Mouse (Mus musculus) Muller cell, postnatal 12 days (primary cell): Measurements from ENCODE around the gene Tldc2.
A peak's percentile ranks its signal among the peaks of the same experiment; 100 is the strongest.

Experiments used
- DNase-seq: peaks from one replicate; pipeline ENCODE4 v3.0.0-alpha.2; 2015; ENCODE audit errors: inconsistent ontology term

Tldc2 gene

GRCm38 (mm10) chr2:157078059-157078792 is 8.6 kb upstream of the Tldc2 start:
- DNase-seq: no peak

- DNase-seq: peak; percentile 94
These were observed 7.8 kb upstream of the Tldc2 start, which contains the start of gene Soga1 for GRCm38 (mm10) chr2:157078793-157079700. TSS of gene Soga1 (minus strand) at chr2:157079254.

GRCm38 (mm10) chr2:157079701-157080180 is 7.1 kb upstream of the Tldc2 start:
- DNase-seq: no peak

- DNase-seq: no peak
These were observed 5.5 kb upstream of the Tldc2 start for GRCm38 (mm10) chr2:157081331-157081730.

- no peak for DNase-seq
These were observed 4.9 kb upstream of the Tldc2 start for GRCm38 (mm10) chr2:157081960-157082359.

- DNase-seq: no peak
These were observed 1.8 kb upstream of the Tldc2 start for GRCm38 (mm10) chr2:157084831-157085585.

- DNase-seq: no peak
These were observed 872 bp downstream of the Tldc2 start for GRCm38 (mm10) chr2:157087536-157088317.

GRCm38 (mm10) chr2:157092024-157092423 is 5.2 kb downstream of the Tldc2 start:
- peak; percentile 85 for DNase-seq

- peak; percentile 37 for DNase-seq
These were observed 8.3 kb downstream of the Tldc2 start for GRCm38 (mm10) chr2:157095005-157095755.

- no peak for DNase-seq
These were observed 12.9 kb downstream of the Tldc2 start for GRCm38 (mm10) chr2:157099532-157100318.

- peak; percentile 14 for DNase-seq
These were observed 13.4 kb downstream of the Tldc2 start for GRCm38 (mm10) chr2:157100319-157100605.

GRCm38 (mm10) chr2:157101650-157102049 is 14.8 kb downstream of the Tldc2 start:
- DNase-seq: no peak

- DNase-seq: no peak
These were observed 15.4 kb downstream of the Tldc2 start for GRCm38 (mm10) chr2:157102256-157102655.

- no peak for DNase-seq
These were observed 17.6 kb downstream of the Tldc2 start for GRCm38 (mm10) chr2:157104454-157104853.

- no peak for DNase-seq
These were observed 21.4 kb downstream of the Tldc2 start for GRCm38 (mm10) chr2:157108236-157108635.

GRCm38 (mm10) chr2:157116964-157117363 is 30.1 kb downstream of the Tldc2 start:
- DNase-seq: peak; percentile 9

GRCm38 (mm10) chr2:157118556-157118955 is 31.7 kb downstream of the Tldc2 start:
- no peak for DNase-seq

GRCm38 (mm10) chr2:157119075-157119474 is 32.2 kb downstream of the Tldc2 start:
- no peak for DNase-seq

- DNase-seq: no peak
These were observed 34.9 kb downstream of the Tldc2 start for GRCm38 (mm10) chr2:157121766-157122165.

GRCm38 (mm10) chr2:157125246-157125645 is 38.4 kb downstream of the Tldc2 start:
- DNase-seq: no peak
